Mouse (Mus musculus) spleen, adult 2 months (tissue): ENCODE data around the gene Tnfrsf22.

Experiments
- CTCF ChIP-seq: fragments of 200-500 bp; IDR thresholded peaks from 2 replicates; pipeline ENCODE4 v1.5.1; 2011; ENCODE audit warnings: mild to moderate bottlenecking, inconsistent platforms; ENCODE audit not compliant: insufficient read depth, insufficient read length, insufficient replicate concordance; ENCODE audit errors: extremely low read depth
- POLR2A ChIP-seq: fragments of 200-500 bp; IDR thresholded peaks from 2 replicates; pipeline ENCODE4 v1.6.1; 2011; ENCODE audit warnings: low read depth, low read length, inconsistent platforms

DNA sequence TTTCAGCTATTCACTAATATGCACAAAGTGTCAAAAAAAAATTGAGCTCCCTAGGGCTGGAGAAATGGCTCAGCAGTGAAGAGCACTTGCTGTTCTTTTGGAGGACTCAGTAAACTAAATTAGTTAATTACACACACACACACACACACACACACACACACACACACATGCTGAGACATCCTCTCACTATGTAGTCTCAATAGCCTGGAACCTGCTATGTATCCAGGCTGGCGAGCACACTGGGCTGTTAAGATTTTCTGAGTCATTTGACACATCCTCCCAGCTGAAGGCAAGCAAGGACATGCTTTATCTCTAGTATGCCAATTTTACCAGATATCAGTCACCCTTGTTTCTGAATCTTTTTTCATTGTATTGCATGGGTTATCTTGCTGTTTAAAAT, 28.5 kb downstream of the Tnfrsf22 start:
- TF ChIP-seq CTCF = no peak
- TF ChIP-seq POLR2A = no peak
